Mouse (Mus musculus) MEL (cell line): ENCODE results near the gene Gm9817.

Experiments used
- CTCF ChIP-seq, 3 experiments: IDR thresholded peaks in 2 of 3; conservative IDR thresholded peaks in 1 of 3; 2 replicates each; pipeline ENCODE4 v1.5.1; 2011 to 2012; ENCODE audit warnings: low read length in 3 of 3, low read depth in 2 of 3, mild to moderate bottlenecking in 2 of 3, improper control_type of control experiment in 1 of 3, inconsistent platforms in 1 of 3, mixed read lengths in 1 of 3, moderate library complexity in 1 of 3; ENCODE audit not compliant: control insufficient read depth in 1 of 3, insufficient read depth in 1 of 3, poor library complexity in 1 of 3, severe bottlenecking in 1 of 3
- MXI1 ChIP-seq: IDR thresholded peaks from 2 replicates; pipeline ENCODE4 v1.6.1; 2011; ENCODE audit warnings: mild to moderate bottlenecking, low read depth, low read length, improper control_type of control experiment
- POLR2AphosphoS2 ChIP-seq: IDR thresholded peaks from 2 replicates; pipeline ENCODE4 v1.6.1; 2011; ENCODE audit warnings: low read length, improper control_type of control experiment
- USF1 ChIP-seq: IDR thresholded peaks from 2 replicates; pipeline ENCODE4 v1.6.1; 2014; ENCODE audit warnings: low read depth, mild to moderate bottlenecking, inconsistent platforms, low read length, improper control_type of control experiment, moderate library complexity
- ZMIZ1 ChIP-seq: IDR thresholded peaks from 2 replicates; pipeline ENCODE4 v1.6.1; 2012; ENCODE audit warnings: low read depth, mild to moderate bottlenecking, inconsistent platforms, low read length, improper control_type of control experiment, moderate library complexity

DNA sequence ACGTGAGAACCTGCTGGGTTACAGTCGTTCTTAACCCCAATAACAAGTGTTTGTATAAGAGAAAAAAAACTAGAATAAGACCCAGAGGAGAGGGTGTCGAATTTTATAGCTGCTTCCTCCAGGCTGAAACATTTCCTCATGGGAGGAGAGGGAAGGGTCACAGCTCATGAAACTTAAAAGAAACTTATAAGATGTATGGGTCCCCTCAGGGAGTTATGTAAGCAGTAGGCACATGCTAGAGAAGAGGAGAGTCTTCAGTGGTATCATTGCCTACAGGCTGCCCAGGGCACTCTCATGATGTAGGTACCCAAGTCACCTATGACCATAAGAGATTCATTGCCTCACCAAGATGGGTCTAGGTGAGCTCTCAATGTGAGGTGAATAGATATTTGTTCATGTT, 28.0 kb downstream of the Gm9817 start:
- TF ChIP-seq CTCF (IDR thresholded peaks at IDR 0.05 in 2 of 3, conservative IDR thresholded peaks at IDR 0.05 in 1 of 3; ENCODE audit: control insufficient read depth in 1 of 3, insufficient read depth in 1 of 3, low read depth in 2 of 3, low read length in 3 of 3, poor library complexity in 1 of 3, severe bottlenecking in 1 of 3) (no peak), ZMIZ1 (no peak), USF1 (no peak), POLR2AphosphoS2 (no peak), MXI1 (no peak)
